Mouse (Mus musculus): Measurements from ENCODE around the gene Herpud1. TPM values are rescaled to one million over a fixed set of nuclear protein-coding genes. Genes with fewer than 3 reads are reported as not detected.

Herpud1 gene
- 10 to 100 TPM; 54.4 to 57.3 TPM for total RNA-seq (2021)
- long read RNA-seq, experiment 1, transcript Herpud1-205 (8 exons, 1,952 nt) = major isoform, 55 of 65 reads
- long read RNA-seq, experiment 1, transcript Herpud1-201 (8 exons, 1,873 nt) = minor isoform, 5 of 65 reads
- long read RNA-seq, experiment 1, partial matches to known transcripts = 0 of 65 reads
- long read RNA-seq, experiment 1, other reads (novel, unspliced or antisense) = 5 of 65 reads
- long read RNA-seq, experiment 2, transcript Herpud1-205 (8 exons, 1,952 nt) = major isoform, 75 of 97 reads
- long read RNA-seq, experiment 2, transcript Herpud1-201 (8 exons, 1,873 nt) = minor isoform, 5 of 97 reads
- long read RNA-seq, experiment 2, partial matches to known transcripts = 2 of 97 reads
- long read RNA-seq, experiment 2, other reads (novel, unspliced or antisense) = 15 of 97 reads

DNA sequence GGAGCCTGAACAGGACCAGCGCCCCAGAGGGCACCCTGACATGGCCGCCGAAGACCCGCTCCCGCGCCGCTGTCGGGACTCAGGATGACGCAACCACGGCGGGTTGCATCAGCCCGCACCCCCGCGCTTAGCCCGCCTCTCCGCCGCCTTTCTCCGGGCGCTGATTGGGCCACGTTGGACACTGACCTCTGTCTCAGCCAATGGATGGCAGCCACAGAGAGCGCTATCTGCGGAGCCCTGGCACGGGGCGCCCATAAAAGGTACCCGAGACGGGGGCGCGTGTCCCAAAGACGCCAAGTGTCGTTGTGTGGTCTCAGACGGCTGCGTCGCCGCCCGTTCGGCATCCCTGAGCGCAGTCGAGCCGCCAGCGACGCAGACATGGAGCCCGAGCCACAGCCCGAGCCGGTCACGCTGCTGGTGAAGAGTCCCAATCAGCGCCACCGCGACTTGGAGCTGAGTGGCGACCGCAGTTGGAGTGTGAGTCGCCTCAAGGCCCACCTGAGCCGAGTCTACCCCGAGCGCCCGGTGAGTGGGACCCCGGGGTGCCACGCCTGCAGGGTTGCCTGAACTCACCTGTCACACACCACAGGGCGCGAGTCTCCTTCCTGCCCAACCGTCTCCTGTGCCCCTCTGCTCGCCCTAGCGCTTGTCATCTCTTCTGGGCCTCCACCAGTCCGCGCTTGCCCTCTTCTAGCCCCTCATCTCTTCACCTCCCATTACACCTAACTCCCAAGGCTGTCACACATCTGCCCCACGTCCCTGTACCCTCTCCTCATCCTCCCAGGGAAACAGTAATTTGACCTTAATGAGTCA, at the start of gene Herpud1:
Gene Herpud1, plus strand, starts transcription at position 225 of the 813 bp plus-strand sequence.
- DNase-seq (ENCODE audit: low spot score in 2 of 2) = peak; percentile 98 to 99
- Histone ChIP-seq H3K4me3 (peak within 1 kb of the TSS; percentile 94), H3K27ac (peak within 1 kb of the TSS; percentile 100)
- no peak for TF ChIP-seq CTCF (conservative IDR thresholded peaks at IDR 0.05)

DNA sequence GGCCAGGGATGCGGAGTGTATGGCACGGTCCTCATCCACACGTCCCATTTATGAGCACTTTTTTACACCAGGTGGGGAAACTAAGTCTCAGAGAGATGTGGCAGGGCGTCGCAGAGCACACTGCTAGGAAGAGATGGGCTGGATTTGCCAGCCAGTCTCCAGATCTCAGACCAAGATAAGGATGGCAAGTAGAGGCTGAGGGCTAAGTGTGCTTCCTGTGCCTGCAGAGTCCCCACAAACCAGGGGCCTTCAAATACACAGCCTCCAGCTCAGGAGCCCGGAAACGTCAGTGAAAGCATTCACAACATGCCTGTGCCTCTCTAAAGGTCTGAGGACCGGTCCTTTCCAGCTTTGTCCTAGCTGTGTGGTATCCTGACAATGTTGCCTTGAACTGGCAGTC, 48.7 kb upstream of the Herpud1 start:
- no peak for TF ChIP-seq CTCF (conservative IDR thresholded peaks at IDR 0.05)
- H3K27ac ChIP-seq = no peak overlapping the region
- no peak for DNase-seq (ENCODE audit: low spot score in 2 of 2)
- no peak overlapping the region for H3K4me3 ChIP-seq

GRCm38 (mm10) chr8:94340796-94341195, 45.4 kb upstream of the Herpud1 start:
- Histone ChIP-seq H3K27ac (no peak overlapping the region), H3K4me3 (no peak overlapping the region)
- TF ChIP-seq CTCF (conservative IDR thresholded peaks at IDR 0.05) = no peak
- DNase-seq (ENCODE audit: low spot score in 2 of 2) = no peak

DNA sequence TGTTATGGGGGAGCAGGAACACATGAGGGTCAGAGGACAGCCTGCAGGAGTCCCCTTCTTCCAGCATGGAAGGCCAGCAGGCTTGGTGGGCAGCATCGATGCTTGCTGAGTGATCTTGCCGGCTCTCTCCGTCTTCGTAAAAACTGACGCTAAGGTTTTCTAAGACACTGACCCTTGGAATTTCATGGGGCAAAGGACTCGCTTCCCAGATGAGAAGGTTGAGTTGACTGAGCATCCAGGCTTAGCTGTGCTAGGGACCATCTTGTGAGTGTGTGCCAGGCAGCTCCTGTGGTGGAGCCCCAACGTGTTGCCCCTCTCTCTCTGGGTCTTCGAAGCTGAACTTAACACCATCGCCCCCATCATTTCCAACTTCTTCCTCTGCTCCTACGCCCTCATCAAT, 43.5 kb upstream of the Herpud1 start:
- DNase-seq (ENCODE audit: low spot score in 2 of 2) = no peak
- no peak for TF ChIP-seq CTCF (conservative IDR thresholded peaks at IDR 0.05)
- no peak overlapping the region for H3K4me3 ChIP-seq
- H3K27ac ChIP-seq = no peak overlapping the region

- peak; percentile 98 for TF ChIP-seq CTCF (conservative IDR thresholded peaks at IDR 0.05)
- no peak overlapping the region for H3K4me3 ChIP-seq
- peak; percentile 85 to 89 for DNase-seq (ENCODE audit: low spot score in 2 of 2)
- peak overlapping the region; percentile 58 for H3K27ac ChIP-seq
Observed at GRCm38 (mm10) chr8:94343290-94343689, 42.9 kb upstream of the Herpud1 start.

- H3K27ac ChIP-seq = peak overlapping the region; percentile 58
- no peak overlapping the region for H3K4me3 ChIP-seq
- no peak for DNase-seq (ENCODE audit: low spot score in 2 of 2)
- TF ChIP-seq CTCF (conservative IDR thresholded peaks at IDR 0.05) = no peak
Observed at GRCm38 (mm10) chr8:94343778-94344320, 42.4 kb upstream of the Herpud1 start.

DNA sequence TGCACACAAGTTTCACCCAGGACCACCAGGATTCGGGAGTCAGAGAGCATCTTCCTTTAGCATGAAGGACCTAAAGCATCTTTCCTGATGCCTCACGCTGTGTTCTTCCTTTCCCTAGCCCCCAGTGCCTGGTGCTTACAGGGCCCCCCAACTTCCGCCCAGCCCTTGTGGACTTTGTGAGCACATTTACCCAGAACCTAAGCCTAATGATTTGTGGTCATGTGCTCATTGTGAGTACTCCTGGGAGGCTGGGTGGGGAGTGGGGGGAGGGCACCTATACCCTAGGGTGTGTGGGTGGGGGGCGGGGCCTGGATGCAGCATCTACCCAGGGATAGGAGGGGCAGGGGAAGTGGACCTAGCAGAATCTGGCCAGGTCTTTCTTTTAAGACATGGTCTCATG, 40.6 kb upstream of the Herpud1 start:
- no peak for TF ChIP-seq CTCF (conservative IDR thresholded peaks at IDR 0.05)
- Histone ChIP-seq H3K4me3 (no peak overlapping the region), H3K27ac (no peak overlapping the region)
- no peak for DNase-seq (ENCODE audit: low spot score in 2 of 2)

GRCm38 (mm10) chr8:94346264-94346663, 40.0 kb upstream of the Herpud1 start:
- TF ChIP-seq CTCF (conservative IDR thresholded peaks at IDR 0.05) = no peak
- H3K4me3 ChIP-seq = no peak overlapping the region
- DNase-seq (ENCODE audit: low spot score in 2 of 2) = no peak
- H3K27ac ChIP-seq = no peak overlapping the region

- H3K27ac ChIP-seq = no peak overlapping the region
- H3K4me3 ChIP-seq = no peak overlapping the region
- no peak for TF ChIP-seq CTCF (conservative IDR thresholded peaks at IDR 0.05)
- DNase-seq (ENCODE audit: low spot score in 2 of 2) = no peak
Observed at GRCm38 (mm10) chr8:94348425-94348824, 37.8 kb upstream of the Herpud1 start.

- DNase-seq (ENCODE audit: low spot score in 2 of 2) = no peak
- no peak overlapping the region for H3K27ac ChIP-seq
- no peak overlapping the region for H3K4me3 ChIP-seq
- no peak for TF ChIP-seq CTCF (conservative IDR thresholded peaks at IDR 0.05)
Observed at GRCm38 (mm10) chr8:94354069-94354531, 32.1 kb upstream of the Herpud1 start.

DNA sequence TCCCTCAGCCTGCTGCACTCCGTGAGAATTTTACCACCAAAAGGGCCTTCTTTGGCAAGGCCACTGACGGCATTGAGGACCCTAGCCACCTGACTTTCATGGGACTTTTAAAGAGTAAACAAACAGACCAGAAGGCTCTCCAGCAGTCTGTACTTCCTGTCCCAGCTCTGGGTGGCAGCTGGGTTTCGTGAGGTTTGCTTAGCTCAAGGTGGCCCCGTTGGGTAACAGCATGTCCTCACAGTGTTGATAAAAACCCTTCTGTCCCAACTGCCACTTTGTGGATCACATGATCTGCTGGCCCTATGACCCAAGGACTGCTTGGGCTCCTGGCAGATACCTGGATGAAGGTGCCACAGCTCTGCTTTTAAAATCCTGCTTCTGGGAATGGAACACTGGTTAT, 31.7 kb upstream of the Herpud1 start:
- TF ChIP-seq CTCF (conservative IDR thresholded peaks at IDR 0.05) = no peak
- DNase-seq (ENCODE audit: low spot score in 2 of 2) = no peak
- no peak overlapping the region for H3K27ac ChIP-seq
- no peak overlapping the region for H3K4me3 ChIP-seq

DNA sequence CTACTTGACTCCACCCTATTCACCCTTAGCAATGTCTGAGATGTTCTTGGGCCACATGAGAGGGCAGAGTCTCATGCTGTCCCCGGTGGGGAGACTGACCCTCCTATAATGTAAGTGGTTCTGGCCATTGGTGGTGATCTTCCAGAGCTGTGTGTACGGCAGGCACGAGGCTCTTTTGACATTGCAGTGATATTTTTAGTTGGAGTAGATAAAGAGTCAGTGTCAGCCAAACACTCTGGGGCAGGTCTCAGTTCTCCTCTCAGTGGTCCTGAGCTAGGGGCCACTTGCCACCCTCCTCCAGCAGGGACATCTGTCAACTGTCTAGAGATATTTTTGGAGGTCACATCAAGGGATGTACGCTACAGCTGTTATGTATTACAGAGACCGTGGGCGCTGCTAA, 29.0 kb upstream of the Herpud1 start:
- no peak for DNase-seq (ENCODE audit: low spot score in 2 of 2)
- Histone ChIP-seq H3K4me3 (no peak overlapping the region), H3K27ac (no peak overlapping the region)
- TF ChIP-seq CTCF (conservative IDR thresholded peaks at IDR 0.05) = no peak

- DNase-seq (ENCODE audit: low spot score in 2 of 2) = peak; percentile 49 to 51
- no peak for TF ChIP-seq CTCF (conservative IDR thresholded peaks at IDR 0.05)
- no peak overlapping the region for H3K27ac ChIP-seq
- no peak overlapping the region for H3K4me3 ChIP-seq
Observed at GRCm38 (mm10) chr8:94358541-94358940, 27.7 kb upstream of the Herpud1 start.

Data from layer of hippocampus, adult 2 months (tissue).